Mouse (Mus musculus) midbrain, embryonic 11.5 days (tissue): ENCODE data around the gene Lamc2. TPM values are rescaled to one million over a fixed set of nuclear protein-coding genes. Genes with fewer than 3 reads are reported as not detected.

Experiments used
- ATAC-seq: fragments of 200-750 bp; cut with Nextera tagmentation; 2 replicates; pipeline ENCODE4 v1.8.0; 2017; ENCODE audit warnings: moderate TSS enrichment, moderate library complexity; ENCODE audit not compliant: low FRiP score
- DNase-seq: peaks from one replicate; pipeline ENCODE4 v3.0.0; 2015; ENCODE audit warnings: low spot score; ENCODE audit errors: missing footprints
- H3K27ac ChIP-seq: fragments of 300-500 bp; sonication (generic); 2 replicates; pipeline ENCODE4 v1.5.1; 2014; ENCODE audit warnings: low read depth, low read length
- H3K27me3 ChIP-seq: fragments of 300-500 bp; sonication (generic); 2 replicates; pipeline ENCODE4 v1.6.1; 2014; ENCODE audit warnings: mild to moderate bottlenecking, low read length, moderate library complexity, mixed read lengths; ENCODE audit not compliant: control insufficient read depth, insufficient read depth
- H3K36me3 ChIP-seq: fragments of 300-500 bp; sonication (generic); 2 replicates; pipeline ENCODE4 v1.6.1; 2014; ENCODE audit warnings: mild to moderate bottlenecking, low read length, moderate library complexity, mixed read lengths; ENCODE audit not compliant: control insufficient read depth, insufficient read depth
- H3K4me1 ChIP-seq: fragments of 300-500 bp; sonication (generic); 2 replicates; pipeline ENCODE4 v1.6.1; 2014; ENCODE audit warnings: low read length; ENCODE audit not compliant: control insufficient read depth, insufficient read depth
- H3K4me2 ChIP-seq: fragments of 300-500 bp; sonication (generic); 2 replicates; pipeline ENCODE4 v1.6.1; 2014; ENCODE audit warnings: mild to moderate bottlenecking, moderate library complexity
- H3K4me3 ChIP-seq: fragments of 300-500 bp; sonication (generic); 2 replicates; pipeline ENCODE4 v1.5.1; 2014; ENCODE audit warnings: low read depth, low read length
- H3K9ac ChIP-seq: fragments of 300-500 bp; sonication (generic); 2 replicates; pipeline ENCODE4 v1.6.1; 2014; ENCODE audit warnings: low read length
- H3K9me3 ChIP-seq: fragments of 300-500 bp; sonication (generic); 2 replicates; pipeline ENCODE4 v1.6.1; 2016; ENCODE audit warnings: low read length; ENCODE audit not compliant: control insufficient read depth
- WGBS: fragments of 180-500 bp; shearing (Covaris S2); extraction: QIAGEN DNeasy Blood & Tissue Kit; methylation state at CpG from one replicate; pipeline ENCODE4 v1.1.7; 2014; 5-methylcytosine and 5-hydroxymethylcytosine counted together
- polyA plus RNA-seq: library from polyadenylated mRNA; unstranded; fragments of >200 nt; fragmentation: Nextera tagmentation; extraction: Ambion mirVana; gene quantifications from 2 replicates; pipeline ENCODE4 v1.2.1, GENCODE M21; 2014

The Lamc2 gene
- polyA plus RNA-seq, 1 experiment from 2014 or later = 0.51 TPM

- Histone ChIP-seq H3K9ac (no peak overlapping the region), H3K27ac (no peak overlapping the region), H3K27me3 (no peaks in the 10 kb centered on the region), H3K4me3 (no peak overlapping the region), H3K4me2 (no peak overlapping the region), H3K4me1 (no peaks in the 10 kb centered on the region), H3K9me3 (no peaks in the 10 kb centered on the region), H3K36me3 (no peaks in the 10 kb centered on the region)
- ATAC-seq (no peak), DNase-seq (no peak)
- 81% methylated on average over 5 of the region's 5 CpGs for WGBS
Measured at GRCm38 (mm10) chr1:153109346-153109745, 76.9 kb downstream of the Lamc2 start.

DNA sequence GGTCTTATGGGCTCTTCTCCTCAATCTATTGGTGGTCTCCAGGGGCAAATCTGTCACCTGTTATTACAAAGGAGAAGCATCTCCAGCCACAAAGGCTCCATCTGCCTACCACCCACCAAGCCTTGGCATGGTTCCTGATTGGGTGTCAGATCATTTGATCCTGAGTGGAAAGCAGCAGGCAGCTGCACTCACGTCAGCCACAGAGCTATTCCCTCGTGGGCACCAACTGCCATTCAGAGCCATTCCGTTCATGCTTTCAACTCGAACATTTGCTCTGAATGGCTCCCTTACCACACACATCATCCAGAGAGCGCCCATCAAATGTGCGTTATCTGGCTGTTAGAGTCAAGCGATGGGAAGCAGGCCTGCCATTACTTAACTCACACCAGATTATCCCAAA, 78.4 kb downstream of the Lamc2 start:
- Histone ChIP-seq H3K36me3 (no peaks in the 10 kb centered on the region), H3K9me3 (no peaks in the 10 kb centered on the region), H3K4me1 (no peaks in the 10 kb centered on the region), H3K27me3 (no peaks in the 10 kb centered on the region), H3K27ac (no peak overlapping the region), H3K9ac (no peak overlapping the region), H3K4me2 (no peak overlapping the region), H3K4me3 (no peak overlapping the region)
- 71% methylated on average over 7 of the region's 7 CpGs for whole genome bisulfite sequencing
- ATAC-seq = no peak
- DNase-seq = no peak

DNA sequence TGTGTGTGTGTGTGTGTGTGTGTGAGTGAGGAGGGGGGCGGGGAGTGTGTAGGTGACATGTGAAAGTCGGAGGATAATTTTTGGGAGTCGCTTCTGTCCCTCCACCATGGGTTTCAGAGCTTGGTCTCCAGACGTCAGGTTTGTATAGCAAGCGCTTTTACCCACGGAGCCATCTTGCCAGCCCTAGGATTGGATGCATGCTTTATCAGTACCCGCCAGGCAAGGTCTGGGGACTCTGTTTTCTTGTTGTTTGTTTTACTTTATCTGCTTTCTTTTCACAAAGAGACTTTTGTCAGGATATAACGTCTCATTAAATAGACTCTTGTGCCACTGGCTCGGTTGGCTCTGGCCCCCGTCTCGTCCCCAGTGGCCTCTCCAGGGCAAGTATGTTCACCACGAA, 81.4 kb downstream of the Lamc2 start:
- Histone ChIP-seq H3K9ac (no peak overlapping the region), H3K36me3 (no peaks in the 10 kb centered on the region), H3K4me2 (no peak overlapping the region), H3K9me3 (no peaks in the 10 kb centered on the region), H3K4me1 (no peaks in the 10 kb centered on the region), H3K27me3 (no peaks in the 10 kb centered on the region), H3K4me3 (no peak overlapping the region), H3K27ac (no peak overlapping the region)
- ATAC-seq = no peak
- WGBS = 85% methylated on average over 12 of the region's 12 CpGs
- no peak for DNase-seq

- H3K9me3 ChIP-seq = no peaks in the 10 kb centered on the region
- no peak overlapping the region for H3K27ac ChIP-seq
- WGBS = 96% methylated on average over 8 of the region's 8 CpGs
Measured at GRCm38 (mm10) chr1:153103186-153103554, 83.1 kb downstream of the Lamc2 start.

GRCm38 (mm10) chr1:153102296-153103185, 83.7 kb downstream of the Lamc2 start:
- WGBS = 95% methylated on average over 17 of the region's 17 CpGs
- no peaks in the 10 kb centered on the region for H3K9me3 ChIP-seq
- no peaks in the 10 kb centered on the region for H3K36me3 ChIP-seq
- no peak for ATAC-seq
- DNase-seq = no peak
- no peaks in the 10 kb centered on the region for H3K4me1 ChIP-seq
- H3K4me3 ChIP-seq = no peak overlapping the region
- no peak overlapping the region for H3K4me2 ChIP-seq
- no peak overlapping the region for H3K9ac ChIP-seq
- H3K27me3 ChIP-seq = no peaks in the 10 kb centered on the region
- no peak overlapping the region for H3K27ac ChIP-seq

More at GRCm38 (mm10) chr1:153103186-153103554, 83.1 kb downstream of the Lamc2 start:
- DNase-seq (no peak), ATAC-seq (no peak)
- Histone ChIP-seq H3K4me1 (no peaks in the 10 kb centered on the region), H3K4me2 (no peak overlapping the region), H3K4me3 (no peak overlapping the region), H3K36me3 (no peaks in the 10 kb centered on the region), H3K9ac (no peak overlapping the region), H3K27me3 (no peaks in the 10 kb centered on the region)

- WGBS = 34% methylated on average over 9 of the region's 9 CpGs
- Histone ChIP-seq H3K36me3 (no peaks in the 10 kb centered on the region), H3K9ac (no peak overlapping the region), H3K4me1 (no peaks in the 10 kb centered on the region; the same call in 1 of the 2 replicates), H3K4me2 (no peak overlapping the region), H3K27ac (no peak overlapping the region), H3K27me3 (no peaks in the 10 kb centered on the region), H3K9me3 (no peaks in the 10 kb centered on the region), H3K4me3 (no peak overlapping the region)
- peak; percentile 90 for DNase-seq
- no peak for ATAC-seq
Measured at GRCm38 (mm10) chr1:153101327-153101880, 84.8 kb downstream of the Lamc2 start.

DNA sequence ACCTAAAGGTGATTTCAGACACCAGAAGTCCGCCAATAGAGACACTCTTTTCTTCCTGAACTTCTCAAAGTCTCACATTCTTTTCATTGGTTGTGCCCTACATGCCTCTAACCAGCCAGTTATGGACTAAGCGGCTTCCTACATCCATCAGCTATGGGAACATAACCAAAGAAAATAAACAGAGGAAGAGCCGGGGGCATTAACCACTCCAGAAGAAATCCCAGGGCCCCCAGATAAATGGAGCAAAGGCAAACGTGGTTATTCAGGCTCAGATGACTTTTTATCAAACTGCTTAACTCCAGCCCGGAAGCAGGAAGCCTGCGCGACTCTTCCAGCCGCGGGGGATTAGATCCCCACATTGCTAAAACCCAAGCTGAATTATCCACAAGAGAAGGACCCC, 85.3 kb downstream of the Lamc2 start:
- H3K27ac ChIP-seq = no peak overlapping the region
- WGBS = 53% methylated on average over 9 of the region's 9 CpGs

DNA sequence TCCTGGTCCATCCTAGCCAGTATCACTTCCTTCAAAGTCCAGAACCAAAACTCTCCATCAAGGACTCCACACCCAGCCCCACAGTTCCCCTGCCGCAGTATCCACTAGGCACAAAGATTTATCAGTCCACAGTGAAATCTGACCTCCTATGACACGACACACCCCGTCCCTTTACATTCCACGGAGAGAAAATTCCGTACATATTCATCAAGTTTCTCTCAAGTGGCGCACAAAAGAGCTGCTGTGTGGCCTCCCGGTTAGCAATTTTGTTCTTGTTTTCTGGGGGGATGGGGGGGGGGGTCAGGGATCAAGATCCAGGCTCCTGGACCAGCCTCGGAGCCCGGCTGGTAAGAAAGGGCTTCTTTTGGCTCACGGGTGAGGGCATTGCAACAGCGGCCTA, 87.7 kb downstream of the Lamc2 start:
- Histone ChIP-seq H3K4me1 (peaks cover 4% of the 10 kb centered on the region), H3K9me3 (no peaks in the 10 kb centered on the region), H3K9ac (no peak overlapping the region), H3K36me3 (no peaks in the 10 kb centered on the region), H3K4me2 (no peak overlapping the region), H3K4me3 (no peak overlapping the region), H3K27ac (no peak overlapping the region), H3K27me3 (no peaks in the 10 kb centered on the region; the same call in 1 of the 2 replicates)
- ATAC-seq = no peak
- no peak for DNase-seq
- 39% methylated on average over 11 of the region's 11 CpGs for WGBS

More for the DNA sequence above, 85.3 kb downstream of the Lamc2 start:
- Histone ChIP-seq H3K9ac (no peak overlapping the region), H3K27me3 (no peaks in the 10 kb centered on the region), H3K4me1 (peaks cover 4% of the 10 kb centered on the region), H3K9me3 (no peaks in the 10 kb centered on the region), H3K36me3 (no peaks in the 10 kb centered on the region), H3K4me3 (no peak overlapping the region), H3K4me2 (no peak overlapping the region)
- ATAC-seq (no peak), DNase-seq (no peak)

GRCm38 (mm10) chr1:153097017-153097675, 89.1 kb downstream of the Lamc2 start:
- WGBS = 90% methylated on average over 6 of the region's 6 CpGs
- H3K4me3 ChIP-seq = no peak overlapping the region
- no peak for DNase-seq
- no peak overlapping the region for H3K27ac ChIP-seq
- H3K4me1 ChIP-seq = peaks cover 4% of the 10 kb centered on the region
- no peak for ATAC-seq
- H3K27me3 ChIP-seq = no peaks in the 10 kb centered on the region; the same call in 1 of the 2 replicates
- no peaks in the 10 kb centered on the region for H3K36me3 ChIP-seq
- no peak overlapping the region for H3K9ac ChIP-seq
- no peak overlapping the region for H3K4me2 ChIP-seq
- H3K9me3 ChIP-seq = no peaks in the 10 kb centered on the region
